Mouse (Mus musculus) E14TG2a.4 (cell line): ENCODE measurements around the gene H2al2a.

ENCODE experiments used
- CTCF ChIP-seq: conservative IDR thresholded peaks from 2 replicates; pipeline ENCODE4 v1.5.1; 2014; ENCODE audit warnings: low read length
- POU5F1 ChIP-seq: IDR thresholded peaks from 2 replicates; pipeline ENCODE4 v1.6.1; 2014; ENCODE audit warnings: low read length, borderline replicate concordance

- TF ChIP-seq CTCF (no peak), POU5F1 (no peak)
Observed at GRCm38 (mm10) chr2:17973246-17973645, 23.5 kb downstream of the H2al2a start.
